In the genomic region with DNA sequence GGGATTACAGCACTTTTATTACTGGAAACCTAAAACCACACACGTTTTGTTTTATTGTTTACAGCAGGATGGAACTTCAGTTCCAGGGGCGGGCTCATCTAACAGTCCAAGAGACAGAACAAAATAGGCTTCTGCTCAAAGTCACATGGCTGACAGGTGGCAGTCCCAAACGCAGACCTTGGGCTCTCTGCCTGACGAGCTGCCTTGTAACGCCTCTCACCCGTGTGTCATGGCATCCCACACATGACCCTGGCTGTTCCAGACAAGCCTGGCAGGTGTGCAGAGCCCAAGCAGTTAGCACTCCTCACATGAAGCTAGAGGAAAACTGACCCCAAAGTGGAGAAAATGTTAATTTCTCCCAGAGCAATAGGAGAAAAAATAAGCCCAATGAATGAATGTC, we compare ENCODE assay signal across 16 mouse cellular contexts. TPM values are rescaled to one million over a fixed set of nuclear protein-coding genes. Genes with fewer than 3 reads are reported as not detected.
"Had no signal": no experiment of that assay in that cellular context is flagged by ENCODE, and none has a peak within 500 bp of the region (broad histone marks: within the 10 kb centered on the region; RNA-seq: fewer than 3 reads in every experiment).

No protein-coding gene starts in this region.

- H3K4me2 ChIP-seq: kidney, embryonic 15.5 days; limb, embryonic 15.5 days; liver, embryonic 13.5 days; midbrain, embryonic 15.5 days; neural tube, embryonic 13.5 days; stomach, embryonic 15.5 days had no signal

- H3K36me3 ChIP-seq: limb, embryonic 15.5 days; liver, embryonic 13.5 days; stomach, embryonic 15.5 days had no signal

- H3K4me3 ChIP-seq: kidney, embryonic 15.5 days; limb, embryonic 15.5 days; liver, embryonic 13.5 days; midbrain, embryonic 15.5 days; neural tube, embryonic 13.5 days; stomach, embryonic 15.5 days had no signal

- H3K9ac ChIP-seq: kidney, embryonic 15.5 days; limb, embryonic 15.5 days; liver, embryonic 13.5 days; midbrain, embryonic 15.5 days; neural tube, embryonic 13.5 days; stomach, embryonic 15.5 days had no signal

- H3K4me1 ChIP-seq: midbrain, embryonic 15.5 days; neural tube, embryonic 13.5 days had no signal

- DNase-seq: kidney, adult 2 months; kidney, postnatal 14 days; liver, embryonic 13.5 days; lung, adult 18-20 months; lung, postnatal 36 days; right cerebral cortex, postnatal 14 days had no signal

- H3K9me3 ChIP-seq: kidney, embryonic 15.5 days; limb, embryonic 15.5 days; liver, embryonic 13.5 days; midbrain, embryonic 15.5 days; neural tube, embryonic 13.5 days; stomach, embryonic 15.5 days had no signal

- ATAC-seq: hindbrain, postnatal 0 days; intestine, embryonic 16.5 days; midbrain, embryonic 15.5 days had no signal

- H3K27ac ChIP-seq: hindbrain, postnatal 0 days; kidney, embryonic 15.5 days; limb, embryonic 15.5 days; liver, embryonic 13.5 days; midbrain, embryonic 15.5 days; neural tube, embryonic 13.5 days; stomach, embryonic 15.5 days had no signal

- H3K27me3 ChIP-seq: kidney, embryonic 15.5 days; limb, embryonic 15.5 days; liver, embryonic 13.5 days; midbrain, embryonic 15.5 days; neural tube, embryonic 13.5 days; stomach, embryonic 15.5 days had no signal

RNA-seq across cellular contexts. Expression of a gene that starts 31.7 kb away (rescaled TPM):
- total RNA-seq: hindbrain, postnatal 0 days; monocyte, adult 5-6 weeks had no signal
- polyA plus RNA-seq: kidney, adult 2 months; large intestine, adult 2 months; spleen, adult 2 months had no signal
